Mouse (Mus musculus) hindbrain, embryonic 16.5 days (tissue): ENCODE measurements around the gene Olfr850. TPM values are rescaled to one million over a fixed set of nuclear protein-coding genes. Genes with fewer than 3 reads are reported as not detected.

Experiments used
- ATAC-seq: fragments of 200-750 bp; cut with Nextera tagmentation; 2 replicates; pipeline ENCODE4 v1.8.0; 2017; ENCODE audit warnings: moderate TSS enrichment, moderate library complexity
- H3K27ac ChIP-seq: fragments of 300-500 bp; sonication (generic); 2 replicates; pipeline ENCODE4 v1.5.1; 2014; ENCODE audit warnings: low read depth, mild to moderate bottlenecking, control low read depth, low read length, moderate library complexity
- H3K27me3 ChIP-seq: fragments of 300-500 bp; sonication (generic); replicated peaks from 2 replicates; pipeline ENCODE4 v1.6.1; 2014; ENCODE audit warnings: low read length; ENCODE audit not compliant: control insufficient read depth, insufficient read depth
- H3K36me3 ChIP-seq: fragments of 300-500 bp; sonication (generic); 2 replicates; pipeline ENCODE4 v1.6.1; 2014; ENCODE audit warnings: mild to moderate bottlenecking, low read length, moderate library complexity, mixed read lengths; ENCODE audit not compliant: control insufficient read depth, insufficient read depth
- H3K4me1 ChIP-seq: fragments of 300-500 bp; sonication (generic); 2 replicates; pipeline ENCODE4 v1.6.1; 2014; ENCODE audit warnings: low read depth, low read length; ENCODE audit not compliant: control insufficient read depth, insufficient read depth
- H3K4me2 ChIP-seq: fragments of 300-500 bp; sonication (generic); 2 replicates; pipeline ENCODE4 v1.6.1; 2014; ENCODE audit warnings: mild to moderate bottlenecking, low read length, control low read depth, moderate library complexity
- H3K4me3 ChIP-seq: fragments of 300-500 bp; sonication (generic); 2 replicates; pipeline ENCODE4 v1.5.1; 2014; ENCODE audit warnings: mild to moderate bottlenecking, low read length, control low read depth, moderate library complexity
- H3K9ac ChIP-seq: fragments of 300-500 bp; sonication (generic); 2 replicates; pipeline ENCODE4 v1.6.1; 2014; ENCODE audit warnings: low read depth, mild to moderate bottlenecking, control low read depth, low read length, moderate library complexity
- H3K9me3 ChIP-seq: fragments of 300-500 bp; sonication (generic); 2 replicates; pipeline ENCODE4 v1.6.1; 2014; ENCODE audit warnings: mild to moderate bottlenecking, low read length, moderate library complexity; ENCODE audit not compliant: control insufficient read depth
- WGBS: fragments of 180-500 bp; shearing (Covaris S2); extraction: QIAGEN DNeasy Blood & Tissue Kit; methylation state at CpG from one replicate; pipeline ENCODE4 v1.1.7; 2014; 5-methylcytosine and 5-hydroxymethylcytosine counted together
- polyA plus RNA-seq: library from polyadenylated mRNA; unstranded; fragments of >200 nt; fragmentation: Nextera tagmentation; extraction: Ambion mirVana; gene quantifications from 2 replicates; pipeline ENCODE4 v1.2.1, GENCODE M21; 2015

The Olfr850 gene
- polyA plus RNA-seq, result not detected in 2 replicates

DNA sequence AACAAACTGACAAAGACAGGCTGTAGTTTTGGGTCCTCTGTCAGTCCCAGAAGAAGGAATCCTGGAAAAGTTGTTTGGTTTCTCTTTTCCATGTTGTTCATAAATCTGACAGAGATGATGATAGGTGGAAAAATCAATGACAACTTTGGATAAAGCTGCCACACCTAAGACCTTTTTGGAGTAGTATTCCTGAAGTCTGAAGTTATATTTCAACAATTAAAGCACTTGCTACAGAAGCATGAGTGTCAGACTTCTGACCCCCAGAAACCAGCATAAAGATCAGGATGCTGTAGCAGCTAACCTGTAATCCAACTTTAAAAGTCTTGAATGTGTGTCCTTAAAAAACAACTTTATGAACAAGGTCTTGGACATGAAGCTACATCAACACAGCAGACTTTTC, at the start of gene Olfr850:
Gene Olfr850, minus strand, starts transcription at position 101 of the 400 bp plus-strand sequence.
- no peaks in the 10 kb centered on the region for H3K36me3 ChIP-seq
- no peaks in the 10 kb centered on the region for H3K27me3 ChIP-seq
- H3K9ac ChIP-seq, result no peak within 1 kb of the TSS
- no peak within 1 kb of the TSS for H3K4me2 ChIP-seq
- no peak within 1 kb of the TSS for H3K4me3 ChIP-seq
- H3K4me1 ChIP-seq, result no peaks in the 10 kb centered on the region
- H3K9me3 ChIP-seq, result 0 out of 2 replicates have a peak, but pooled peaks cover 4% of the 10 kb centered on the region
- H3K27ac ChIP-seq, result no peak within 1 kb of the TSS
- no peak for ATAC-seq

DNA sequence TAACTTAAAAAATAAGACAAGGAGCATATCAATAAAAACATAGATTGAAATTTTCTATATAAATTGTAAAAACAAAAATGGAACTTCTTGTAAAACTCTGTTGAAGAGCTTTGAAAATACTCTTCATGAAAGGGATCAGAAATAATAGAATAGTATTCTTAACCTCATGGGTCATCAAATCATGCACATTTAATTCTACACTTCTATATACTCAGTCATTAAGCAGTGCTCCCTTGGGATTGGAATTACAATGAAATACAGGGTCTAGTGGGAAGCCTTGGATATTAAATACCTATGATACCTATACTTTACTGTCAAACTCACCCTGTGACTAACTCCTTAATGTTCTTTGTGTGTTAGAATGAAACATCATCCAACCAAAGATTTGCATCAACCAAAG, 14.9 kb upstream of the Olfr850 start, which contains the start of gene Olfr851:
Gene Olfr851, plus strand, starts transcription at position 301 of the 400 bp plus-strand sequence.
- no peak within 1 kb of the TSS for H3K9ac ChIP-seq
- H3K4me1 ChIP-seq, result no peaks in the 10 kb centered on the region
- H3K9me3 ChIP-seq, result peaks cover 7% of the 10 kb centered on the region; the same call in 1 of the 2 replicates
- no peaks in the 10 kb centered on the region for H3K27me3 ChIP-seq
- no peak within 1 kb of the TSS for H3K4me2 ChIP-seq
- ATAC-seq, result no peak
- H3K4me3 ChIP-seq, result no peak within 1 kb of the TSS
- H3K36me3 ChIP-seq, result no peaks in the 10 kb centered on the region
- H3K27ac ChIP-seq, result no peak within 1 kb of the TSS

DNA sequence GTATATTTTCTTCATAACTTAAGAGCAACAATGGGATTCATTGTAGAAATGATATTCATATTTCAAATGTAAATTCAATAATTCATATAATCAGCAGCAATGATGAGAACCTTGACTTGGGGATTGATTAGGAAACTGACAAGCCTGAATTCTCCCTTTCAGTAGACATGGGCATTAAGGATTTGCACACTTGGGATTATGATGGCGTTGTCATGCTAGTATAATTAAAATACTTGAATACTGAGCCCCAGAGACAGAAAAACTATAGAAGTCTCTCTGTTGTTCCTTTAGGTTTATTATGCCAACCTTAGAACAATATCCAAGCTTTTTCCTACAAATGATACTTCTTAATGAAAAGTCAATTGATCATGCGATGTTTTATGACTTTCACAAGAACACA, 38.1 kb downstream of the Olfr850 start, which contains the start of gene Olfr849:
Gene Olfr849, plus strand, starts transcription at position 301 of the 400 bp plus-strand sequence.
- no peaks in the 10 kb centered on the region for H3K27me3 ChIP-seq
- H3K4me1 ChIP-seq, result no peaks in the 10 kb centered on the region
- no peak within 1 kb of the TSS for H3K4me2 ChIP-seq
- H3K27ac ChIP-seq, result no peak within 1 kb of the TSS
- peaks cover 14% of the 10 kb centered on the region for H3K9me3 ChIP-seq
- H3K36me3 ChIP-seq, result no peaks in the 10 kb centered on the region
- no peak within 1 kb of the TSS for H3K4me3 ChIP-seq
- no peak within 1 kb of the TSS for H3K9ac ChIP-seq
- ATAC-seq, result no peak
- WGBS, result 79% methylated on average over 2 of the region's 2 CpGs

Other genes starting within 250 kb of the Olfr850 start
- gene Olfr843, start 226.3 kb downstream of the Olfr850 start, polyA plus RNA-seq, result not detected in 2 replicates
- not detected in 2 replicates for gene Olfr844, start 161.9 kb downstream of the Olfr850 start, polyA plus RNA-seq
- gene Olfr845, start 141.8 kb downstream of the Olfr850 start, polyA plus RNA-seq, result not detected in 2 replicates
- gene Olfr846, start 114.2 kb downstream of the Olfr850 start, polyA plus RNA-seq, result not detected in 2 replicates
- gene Olfr847, start 99.6 kb downstream of the Olfr850 start, polyA plus RNA-seq, result not detected in 2 replicates
- not detected in 2 replicates for gene Olfr849, start 38.0 kb downstream of the Olfr850 start, polyA plus RNA-seq
- not detected in 2 replicates for gene Olfr851, start 15.0 kb upstream of the Olfr850 start, polyA plus RNA-seq
- not detected in 2 replicates for gene Olfr853, start 62.8 kb upstream of the Olfr850 start, polyA plus RNA-seq
- gene Olfr854, start 89.1 kb upstream of the Olfr850 start, polyA plus RNA-seq, result not detected in 2 replicates
- gene Olfr855, start 104.4 kb upstream of the Olfr850 start, polyA plus RNA-seq, result not detected in 2 replicates
- gene Zfp317, start 143.9 kb upstream of the Olfr850 start, polyA plus RNA-seq, result 29.4 and 34.9 TPM in 2 replicates
- gene Olfr857, start 231.2 kb upstream of the Olfr850 start, polyA plus RNA-seq, result not detected in 2 replicates